Mouse (Mus musculus) cerebellum, postnatal 36 days (tissue): Measurements from ENCODE around the gene Crabp2.

ENCODE experiments used
- DNase-seq, 2 experiments: peaks; one replicate each; pipeline ENCODE4 v3.0.0; 2021 to 2022; ENCODE audit warnings: mixed read lengths in 2 of 2

Crabp2 gene

GRCm38 (mm10) chr3:87959371-87959770 is 10.9 kb downstream of the Crabp2 start:
- no peak for DNase-seq

GRCm38 (mm10) chr3:87960191-87960585 is 11.7 kb downstream of the Crabp2 start:
- DNase-seq: no peak

GRCm38 (mm10) chr3:87960586-87961191 is 12.2 kb downstream of the Crabp2 start:
- DNase-seq: peak; percentile 66 to 68

- DNase-seq: peak; percentile 37 to 49
Observed at GRCm38 (mm10) chr3:87970184-87970938, 21.9 kb downstream of the Crabp2 start.

- DNase-seq: no peak
Observed at GRCm38 (mm10) chr3:87970939-87971488, 22.5 kb downstream of the Crabp2 start, which contains the start of gene Nes. Nes (plus strand) TSS chr3:87971078.

GRCm38 (mm10) chr3:87971489-87972202 is 23.2 kb downstream of the Crabp2 start:
- DNase-seq: no peak

GRCm38 (mm10) chr3:87972203-87972664 is 23.8 kb downstream of the Crabp2 start:
- no peak for DNase-seq

- no peak for DNase-seq
Observed at GRCm38 (mm10) chr3:87972776-87973175, 24.3 kb downstream of the Crabp2 start.

GRCm38 (mm10) chr3:87973593-87974380 is 25.3 kb downstream of the Crabp2 start:
- DNase-seq: no peak

- no peak for DNase-seq
Observed at GRCm38 (mm10) chr3:87974381-87974987, 26.0 kb downstream of the Crabp2 start.

GRCm38 (mm10) chr3:87979493-87979892 is 31.0 kb downstream of the Crabp2 start:
- no peak for DNase-seq

- no peak for DNase-seq
Observed at GRCm38 (mm10) chr3:87980085-87980484, 31.6 kb downstream of the Crabp2 start.

- DNase-seq: no peak
Observed at GRCm38 (mm10) chr3:87980728-87981127, 32.3 kb downstream of the Crabp2 start.

GRCm38 (mm10) chr3:87981214-87981760 is 32.8 kb downstream of the Crabp2 start:
- no peak for DNase-seq

GRCm38 (mm10) chr3:87981894-87982835 is 33.7 kb downstream of the Crabp2 start:
- DNase-seq: no peak

GRCm38 (mm10) chr3:87982836-87983601 is 34.6 kb downstream of the Crabp2 start:
- no peak for DNase-seq

- no peak for DNase-seq
Observed at GRCm38 (mm10) chr3:87983627-87984026, 35.2 kb downstream of the Crabp2 start.

- DNase-seq: no peak
Observed at GRCm38 (mm10) chr3:87984094-87984493, 35.6 kb downstream of the Crabp2 start.

- peak in 1 of 2 experiments; percentile 21 for DNase-seq
Observed at GRCm38 (mm10) chr3:87985505-87986320, 37.2 kb downstream of the Crabp2 start.
